Mouse (Mus musculus) myocyte (in vitro differentiated cells): ENCODE results near the gene Endog. TPM values are rescaled to one million over a fixed set of nuclear protein-coding genes. Genes with fewer than 3 reads are reported as not detected.

Source experiments
- H3K27me3 ChIP-seq: one replicate; pipeline ENCODE4 v1.6.1; 2011; ENCODE audit not compliant: control insufficient read depth, insufficient read depth, insufficient read length
- H3K36me3 ChIP-seq: one replicate; pipeline ENCODE4 v1.6.1; 2011; ENCODE audit not compliant: control insufficient read depth, insufficient read depth
- H3K4me2 ChIP-seq: one replicate; pipeline ENCODE4 v1.6.1; 2011; ENCODE audit warnings: low read depth, control low read depth
- H3K4me3 ChIP-seq: one replicate; pipeline ENCODE4 v1.5.1; 2011; ENCODE audit warnings: mild to moderate bottlenecking, control low read depth, moderate library complexity
- H3K79me2 ChIP-seq: one replicate; pipeline ENCODE4 v1.6.1; 2011; ENCODE audit not compliant: control insufficient read depth, insufficient read depth
- H3ac ChIP-seq: one replicate; pipeline ENCODE4 v1.6.1; 2011; ENCODE audit not compliant: control insufficient read depth, insufficient read length
- CEBPB ChIP-seq: IDR thresholded peaks from 2 replicates; pipeline ENCODE4 v1.6.1; 2011; ENCODE audit warnings: mild to moderate bottlenecking, moderate library complexity; ENCODE audit not compliant: poor library complexity, insufficient read depth, severe bottlenecking
- E2F4 ChIP-seq: IDR thresholded peaks from one replicate; pipeline ENCODE4 v1.6.1; 2011; ENCODE audit warnings: mild to moderate bottlenecking, control low read depth, moderate library complexity; ENCODE audit not compliant: insufficient read depth
- MAX ChIP-seq: IDR thresholded peaks from one replicate; pipeline ENCODE4 v1.6.1; 2011; ENCODE audit warnings: low read depth, mild to moderate bottlenecking, control low read depth
- MYOD1 ChIP-seq, 3 experiments: IDR thresholded peaks; one replicate each; pipeline ENCODE4 v1.6.1; 2011; ENCODE audit warnings: control low read depth in 2 of 3, low read depth in 2 of 3, mild to moderate bottlenecking in 2 of 3, moderate library complexity in 1 of 3; ENCODE audit not compliant: insufficient read length in 2 of 3, control insufficient read depth in 1 of 3
- MYOG ChIP-seq, 3 experiments: IDR thresholded peaks; one replicate each; pipeline ENCODE4 v1.6.1; 2011; ENCODE audit warnings: control low read depth in 2 of 3, low read depth in 2 of 3, mild to moderate bottlenecking in 2 of 3; ENCODE audit not compliant: insufficient read length in 2 of 3, control insufficient read depth in 1 of 3, insufficient read depth in 1 of 3
- POLR2A ChIP-seq: IDR thresholded peaks from one replicate; pipeline ENCODE4 v1.6.1; 2011; ENCODE audit warnings: low read depth, mild to moderate bottlenecking, control low read depth, moderate library complexity; ENCODE audit not compliant: insufficient read length
- POLR2AphosphoS2 ChIP-seq: IDR thresholded peaks from one replicate; pipeline ENCODE4 v1.6.1; 2011; ENCODE audit warnings: low read depth, control low read depth; ENCODE audit not compliant: insufficient read length
- REST ChIP-seq: IDR thresholded peaks from one replicate; pipeline ENCODE4 v1.6.1; 2011; ENCODE audit warnings: mild to moderate bottlenecking, control low read depth, moderate library complexity; ENCODE audit not compliant: insufficient read depth, insufficient read length
- SRF ChIP-seq: IDR thresholded peaks from one replicate; pipeline ENCODE4 v1.6.1; 2011; ENCODE audit warnings: low read depth; ENCODE audit not compliant: control insufficient read depth, insufficient read length
- TCF12 ChIP-seq: IDR thresholded peaks from one replicate; pipeline ENCODE4 v1.6.1; 2011; ENCODE audit warnings: mild to moderate bottlenecking, control low read depth; ENCODE audit not compliant: poor library complexity, insufficient read depth, severe bottlenecking
- TCF3 ChIP-seq: IDR thresholded peaks from one replicate; pipeline ENCODE4 v1.6.1; 2011; ENCODE audit warnings: low read depth, control low read depth; ENCODE audit not compliant: insufficient read length
- USF1 ChIP-seq: IDR thresholded peaks from one replicate; pipeline ENCODE4 v1.6.1; 2011; ENCODE audit warnings: low read depth, mild to moderate bottlenecking, control low read depth, moderate library complexity
- polyA plus RNA-seq: library from polyadenylated mRNA; unstranded; fragments of >200 nt; fragmentation: generic; extraction: Trizol; gene quantifications from one replicate; pipeline ENCODE4 v1.2.1, GENCODE M21; 2012; ENCODE audit warnings: missing spikeins

The Endog gene
- polyA plus RNA-seq, result 17.6 TPM

DNA sequence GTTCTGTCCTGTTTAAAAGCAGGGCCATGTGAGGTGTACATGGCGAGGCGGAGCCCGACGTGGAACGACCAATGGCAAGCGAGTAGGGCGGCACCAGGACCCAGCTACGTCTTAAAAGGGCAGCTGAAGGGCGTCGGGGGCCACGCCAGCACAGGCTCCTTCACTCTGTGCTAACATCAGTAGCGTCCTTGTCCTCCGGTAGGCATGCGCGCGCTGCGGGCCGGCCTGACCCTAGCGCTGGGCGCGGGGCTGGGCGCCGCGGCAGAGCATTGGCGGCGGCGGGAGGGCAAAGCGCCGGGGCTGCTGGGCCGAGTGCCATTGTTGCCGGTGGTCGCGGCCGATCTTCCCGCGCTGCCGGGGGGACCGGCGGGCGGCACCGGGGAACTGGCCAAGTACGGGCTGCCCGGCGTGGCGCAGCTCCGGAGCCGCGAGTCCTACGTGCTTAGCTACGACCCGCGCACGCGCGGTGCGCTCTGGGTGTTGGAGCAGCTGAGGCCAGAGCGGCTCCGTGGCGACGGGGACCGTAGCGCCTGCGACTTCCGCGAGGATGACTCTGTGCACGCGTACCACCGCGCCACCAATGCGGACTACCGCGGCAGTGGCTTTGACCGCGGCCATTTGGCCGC lies at the start of gene Endog:
Gene Endog, plus strand, starts transcription at position 123 of the 626 bp plus-strand sequence.
- peak within 1 kb of the TSS; percentile 10 for H3ac ChIP-seq
- H3K79me2 ChIP-seq, result no peaks in the 10 kb centered on the region
- TF ChIP-seq REST (no peak), USF1 (peak; percentile 2), E2F4 (no peak), TCF3 (no peak), SRF (no peak), MAX (no peak), MYOG (IDR thresholded peaks at IDR 0.05; ENCODE audit: control insufficient read depth in 1 of 3, insufficient read depth in 1 of 3, insufficient read length in 2 of 3, low read depth in 2 of 3) (peak in 1 of 3 experiments; percentile 24), POLR2AphosphoS2 (peak; percentile 84), TCF12 (no peak), CEBPB (no peak), MYOD1 (IDR thresholded peaks at IDR 0.05; ENCODE audit: control insufficient read depth in 1 of 3, insufficient read length in 2 of 3, low read depth in 2 of 3) (peak in 1 of 3 experiments; percentile 55), POLR2A (peak; percentile 92)
- H3K4me3 ChIP-seq, result peak within 1 kb of the TSS; percentile 18
- peak within 1 kb of the TSS; percentile 92 for H3K4me2 ChIP-seq
- H3K27me3 ChIP-seq, result no peaks in the 10 kb centered on the region
- H3K36me3 ChIP-seq, result peaks cover 5% of the 10 kb centered on the region

DNA sequence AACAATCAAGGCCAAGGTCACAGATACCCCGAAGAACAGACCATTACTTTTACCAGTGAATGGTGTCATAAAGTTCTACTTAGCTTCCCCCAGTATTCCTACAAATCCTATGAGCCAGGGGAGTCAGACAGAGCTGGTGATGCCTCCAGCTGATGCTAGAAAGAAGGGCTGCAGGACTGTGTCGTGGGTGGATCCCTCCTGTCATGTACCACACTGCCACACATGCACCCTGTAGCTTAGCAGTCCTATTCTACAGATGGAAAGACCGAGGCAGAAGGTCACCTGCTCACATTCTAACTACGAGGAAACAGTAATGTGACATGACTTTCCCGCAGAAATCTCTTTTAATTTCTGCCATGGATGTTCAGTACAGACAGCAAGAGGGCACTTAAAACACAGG lies 48.5 kb upstream of the Endog start:
- peaks cover 9% of the 10 kb centered on the region for H3K79me2 ChIP-seq
- no peak for TF ChIP-seq POLR2A
- TF ChIP-seq USF1, result no peak
- TF ChIP-seq CEBPB, result no peak
- no peak for TF ChIP-seq E2F4
- TF ChIP-seq TCF3, result no peak
- TF ChIP-seq MAX, result no peak
- no peak for TF ChIP-seq TCF12
- TF ChIP-seq MYOG (IDR thresholded peaks at IDR 0.05; ENCODE audit: control insufficient read depth in 1 of 3, insufficient read depth in 1 of 3, insufficient read length in 2 of 3, low read depth in 2 of 3), result no peak
- TF ChIP-seq POLR2AphosphoS2, result no peak
- no peak for TF ChIP-seq SRF
- no peak for TF ChIP-seq MYOD1 (IDR thresholded peaks at IDR 0.05; ENCODE audit: control insufficient read depth in 1 of 3, insufficient read length in 2 of 3, low read depth in 2 of 3)
- TF ChIP-seq REST, result no peak
- no peaks in the 10 kb centered on the region for H3K27me3 ChIP-seq
- no peaks in the 10 kb centered on the region for H3K36me3 ChIP-seq
- no peak overlapping the region for H3ac ChIP-seq
- H3K4me2 ChIP-seq, result no peak overlapping the region
- H3K4me3 ChIP-seq, result no peak overlapping the region

DNA sequence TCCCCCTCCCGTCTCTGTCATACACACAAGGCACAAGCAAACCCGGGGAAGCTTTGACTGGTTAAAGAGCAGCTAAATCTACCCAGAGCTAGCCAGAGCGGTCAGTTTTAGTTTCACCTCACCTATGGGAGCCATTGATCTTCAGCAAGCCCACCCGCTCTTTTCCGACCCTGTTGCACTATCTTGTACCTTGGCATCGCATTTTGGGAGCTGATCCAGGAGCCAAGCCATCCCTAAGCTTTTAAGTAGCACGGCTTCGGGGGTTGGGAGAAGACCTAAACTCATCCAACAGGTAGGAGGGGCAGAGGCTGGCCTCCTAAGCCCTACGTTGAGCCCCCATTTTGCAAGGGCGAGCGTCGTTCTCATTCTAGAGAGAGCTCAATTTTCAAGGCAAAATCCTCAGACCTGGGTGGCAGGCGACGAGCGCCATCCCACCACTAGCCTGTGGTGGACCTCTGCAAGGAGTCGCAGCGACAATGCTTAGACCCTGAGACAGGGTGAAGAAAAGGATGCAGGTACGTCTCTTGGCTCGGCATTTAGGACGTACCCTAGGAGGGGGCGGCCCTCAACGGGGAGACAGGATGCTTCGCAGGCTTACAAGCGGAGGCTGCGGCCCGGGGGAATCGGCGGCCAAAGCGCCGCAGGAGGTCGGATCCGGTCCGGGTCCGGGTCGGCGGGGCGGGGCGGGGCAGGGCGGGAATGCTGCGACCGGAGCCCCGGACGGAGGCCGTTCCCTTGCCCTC lies 47.4 kb upstream of the Endog start:
- H3K4me3 ChIP-seq, result peak overlapping the region; percentile 81
- no peaks in the 10 kb centered on the region for H3K36me3 ChIP-seq
- TF ChIP-seq SRF (no peak), POLR2A (no peak)
- peak overlapping the region; percentile 100 for H3K4me2 ChIP-seq
- peak overlapping the region; percentile 4 for H3ac ChIP-seq
- no peaks in the 10 kb centered on the region for H3K27me3 ChIP-seq
- peaks cover 9% of the 10 kb centered on the region for H3K79me2 ChIP-seq

DNA sequence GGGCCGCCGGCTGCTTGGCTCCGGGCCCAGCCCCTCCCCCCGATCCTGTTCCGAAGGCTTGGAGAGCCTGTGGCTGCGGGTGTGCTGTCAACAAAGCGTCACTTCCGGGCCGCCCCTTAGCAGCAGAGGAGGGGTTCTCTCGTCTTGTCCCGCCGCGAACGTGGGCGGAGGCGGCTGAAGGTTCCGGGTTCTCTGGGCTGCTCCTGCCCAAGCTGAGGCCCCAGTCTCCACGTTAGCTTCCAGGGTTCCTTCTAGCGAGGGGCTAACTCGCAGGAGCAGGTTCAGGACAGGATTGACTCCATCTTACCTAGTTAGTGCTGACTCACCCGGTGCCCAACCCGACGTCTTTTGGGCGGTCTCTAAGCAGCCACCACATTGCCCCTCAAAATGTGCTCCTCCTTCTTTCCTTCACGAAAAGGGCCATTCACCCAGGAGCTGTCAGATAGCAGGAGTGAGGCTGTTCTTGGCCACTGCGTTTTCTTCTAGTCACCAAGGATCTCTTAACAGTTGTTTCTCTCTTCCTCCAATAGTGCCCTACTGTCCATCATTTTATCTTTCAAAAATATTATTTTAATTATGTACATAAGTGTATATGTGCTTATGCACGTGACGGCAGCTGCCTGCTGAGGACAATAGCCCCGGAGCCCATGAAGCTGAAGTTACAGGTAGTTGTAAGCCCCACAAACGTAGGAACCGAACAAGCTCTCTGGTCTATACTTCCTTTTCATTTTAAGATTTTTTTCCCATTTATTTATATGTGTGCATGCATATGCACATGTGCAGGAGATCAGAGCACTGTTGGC lies 46.6 kb upstream of the Endog start, which contains the start of gene Zer1:
Gene Zer1, minus strand, starts transcription at position 114 of the 803 bp plus-strand sequence.
- TF ChIP-seq POLR2A (peak; percentile 87), MYOG (IDR thresholded peaks at IDR 0.05; ENCODE audit: control insufficient read depth in 1 of 3, insufficient read depth in 1 of 3, insufficient read length in 2 of 3, low read depth in 2 of 3) (peak in 1 of 3 experiments; percentile 11), SRF (no peak), POLR2AphosphoS2 (peak; percentile 84)
- no peaks in the 10 kb centered on the region for H3K36me3 ChIP-seq
- H3K27me3 ChIP-seq, result no peaks in the 10 kb centered on the region
- H3ac ChIP-seq, result peak within 1 kb of the TSS; percentile 4
- peak within 1 kb of the TSS; percentile 100 for H3K4me2 ChIP-seq
- peak within 1 kb of the TSS; percentile 81 for H3K4me3 ChIP-seq
- peaks cover 9% of the 10 kb centered on the region for H3K79me2 ChIP-seq

DNA sequence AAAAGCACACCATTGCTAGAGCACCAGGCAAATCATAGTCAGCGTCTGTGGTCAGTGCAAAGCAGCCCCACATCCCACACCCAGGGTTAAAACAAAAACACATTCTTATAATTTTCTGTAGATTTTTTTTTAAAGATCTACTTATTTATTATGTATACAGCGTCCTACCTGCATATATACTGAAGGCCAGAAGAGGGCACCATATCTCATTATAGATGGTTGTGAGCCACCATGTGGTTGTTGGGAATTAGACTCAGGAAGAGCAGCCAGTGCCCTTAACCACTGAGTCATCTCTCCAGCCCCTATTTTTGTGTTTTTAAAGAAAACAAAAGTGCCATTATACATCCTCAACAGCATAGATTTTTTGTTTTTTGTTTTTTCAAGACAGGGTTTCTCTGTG lies 42.5 kb upstream of the Endog start:
- Histone ChIP-seq H3K27me3 (no peaks in the 10 kb centered on the region), H3K79me2 (peaks cover 5% of the 10 kb centered on the region), H3K4me2 (no peak overlapping the region), H3K36me3 (no peaks in the 10 kb centered on the region), H3ac (no peak overlapping the region), H3K4me3 (no peak overlapping the region)
- TF ChIP-seq SRF (no peak), MYOD1 (IDR thresholded peaks at IDR 0.05; ENCODE audit: control insufficient read depth in 1 of 3, insufficient read length in 2 of 3, low read depth in 2 of 3) (no peak), TCF3 (no peak), MAX (no peak), MYOG (IDR thresholded peaks at IDR 0.05; ENCODE audit: control insufficient read depth in 1 of 3, insufficient read depth in 1 of 3, insufficient read length in 2 of 3, low read depth in 2 of 3) (no peak), CEBPB (no peak), E2F4 (no peak), REST (no peak), POLR2AphosphoS2 (no peak), USF1 (no peak), TCF12 (no peak), POLR2A (no peak)
